Mouse (Mus musculus) adrenal gland, postnatal 36 days (tissue): Measurements from ENCODE around the gene Gm48552. TPM values are rescaled to one million over a fixed set of nuclear protein-coding genes. Genes with fewer than 3 reads are reported as not detected.
A peak's percentile ranks its signal among the peaks of the same experiment; 100 is the strongest.

ENCODE experiments used
- DNase-seq, 2 experiments: peaks; one replicate each; pipeline ENCODE4 v3.0.0; 2021; ENCODE audit warnings: mixed read lengths in 1 of 2
- total RNA-seq, 2 experiments: library from RNA; stranded (reverse); gene quantifications; 2 replicates each; pipeline ENCODE4 v1.2.3; 2021

Gm48552 gene
- total RNA-seq, 2 experiments from 2014 or later, result 1.5 TPM; not detected in 1

DNA sequence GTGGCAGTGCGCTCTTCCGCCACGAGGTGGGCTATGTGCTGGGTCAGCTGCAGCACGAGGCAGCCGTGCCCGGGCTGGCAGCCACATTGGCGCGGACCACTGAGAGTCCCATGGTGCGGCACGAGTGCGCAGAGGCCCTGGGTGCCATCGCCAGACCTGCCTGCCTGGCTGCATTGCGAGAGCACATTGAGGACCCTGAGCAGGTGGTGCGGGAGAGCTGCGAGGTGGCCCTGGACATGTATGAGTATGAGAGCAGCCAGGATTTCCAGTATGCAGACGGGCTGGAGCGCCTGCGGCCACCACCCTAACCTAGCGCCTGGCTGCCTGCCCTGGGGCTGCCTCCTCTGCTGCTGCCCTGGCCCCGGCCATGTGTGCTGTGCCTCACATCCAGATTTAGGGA is 1.1 kb upstream of the Gm48552 start:
- no peak for DNase-seq

DNA sequence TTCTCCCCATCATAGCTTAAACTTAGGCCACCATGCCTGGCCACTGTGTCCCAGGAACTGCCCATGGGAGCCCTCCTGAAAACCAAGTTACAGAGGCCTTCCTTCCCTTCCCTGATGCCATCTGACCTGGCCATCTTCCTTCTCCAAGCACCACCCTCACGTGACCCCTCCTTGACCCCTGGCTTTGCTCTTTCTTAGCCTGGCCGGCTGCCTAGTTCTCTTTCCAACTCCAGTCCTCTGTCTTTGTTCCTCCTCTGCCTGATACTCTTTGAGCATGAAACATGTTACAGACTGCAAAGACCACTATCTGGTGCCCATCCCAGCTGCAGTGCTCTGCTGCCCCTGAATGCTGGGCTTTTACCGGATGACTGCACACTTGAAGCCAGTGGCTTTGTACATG is 568 bp downstream of the Gm48552 start:
- peak; percentile 72 to 79 for DNase-seq

DNA sequence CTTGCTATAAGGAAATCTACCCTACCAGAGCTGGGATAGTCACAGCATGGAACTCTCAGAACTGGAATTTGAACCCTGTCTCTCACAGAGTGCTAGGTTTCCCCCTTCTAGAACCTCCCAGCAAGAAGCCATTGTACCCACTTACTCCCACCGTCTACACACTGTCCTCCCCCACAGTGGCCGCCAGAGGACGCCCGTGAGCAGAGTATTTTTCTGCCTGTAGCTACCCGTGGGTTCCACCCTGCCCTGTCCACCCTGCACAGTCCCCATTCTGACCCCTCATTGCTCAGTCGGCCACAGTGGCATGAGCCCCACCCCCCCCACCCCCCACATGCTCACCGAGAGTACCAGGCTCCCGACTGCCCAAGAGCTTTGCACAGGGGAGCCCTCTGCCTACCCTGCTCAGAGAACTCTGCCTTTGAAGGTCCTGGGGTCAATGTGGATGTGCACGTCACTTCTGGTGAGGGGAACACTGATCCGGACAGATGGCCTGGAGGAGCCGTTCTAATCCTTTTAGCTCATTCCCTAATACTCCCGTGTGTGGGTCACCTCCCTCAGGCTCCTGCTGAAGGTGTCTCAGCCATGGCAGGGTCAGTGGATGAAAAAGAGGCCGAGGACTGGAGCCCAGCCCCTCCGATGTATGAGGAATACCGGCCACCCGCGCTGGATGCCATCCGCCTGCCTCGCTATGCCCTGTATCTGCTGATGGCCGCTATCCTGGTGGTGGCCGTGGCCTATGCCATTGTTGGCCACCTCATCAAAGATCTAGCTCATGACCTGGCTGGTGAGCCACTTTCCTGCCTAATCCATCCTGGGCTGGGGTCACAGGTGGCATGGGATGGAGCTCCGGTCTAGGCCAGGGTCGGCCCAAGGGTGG is 1.2 kb downstream of the Gm48552 start:
- peak; percentile 82 for DNase-seq

DNA sequence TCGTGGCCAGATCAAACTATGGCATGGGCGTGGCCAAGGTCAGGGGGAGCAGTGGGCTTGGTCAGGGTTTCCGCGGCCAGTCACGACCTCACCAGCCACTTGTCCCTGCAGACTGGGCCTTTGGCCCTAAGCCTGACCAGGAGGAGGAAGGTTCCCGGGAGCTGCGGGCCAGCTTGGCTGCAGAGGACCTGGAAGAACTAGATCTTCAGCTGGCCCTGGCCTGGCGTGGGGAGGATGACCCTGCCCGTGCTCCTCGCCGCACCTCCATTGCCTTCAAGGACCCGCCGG is 1.8 kb downstream of the Gm48552 start:
- no peak for DNase-seq

DNA sequence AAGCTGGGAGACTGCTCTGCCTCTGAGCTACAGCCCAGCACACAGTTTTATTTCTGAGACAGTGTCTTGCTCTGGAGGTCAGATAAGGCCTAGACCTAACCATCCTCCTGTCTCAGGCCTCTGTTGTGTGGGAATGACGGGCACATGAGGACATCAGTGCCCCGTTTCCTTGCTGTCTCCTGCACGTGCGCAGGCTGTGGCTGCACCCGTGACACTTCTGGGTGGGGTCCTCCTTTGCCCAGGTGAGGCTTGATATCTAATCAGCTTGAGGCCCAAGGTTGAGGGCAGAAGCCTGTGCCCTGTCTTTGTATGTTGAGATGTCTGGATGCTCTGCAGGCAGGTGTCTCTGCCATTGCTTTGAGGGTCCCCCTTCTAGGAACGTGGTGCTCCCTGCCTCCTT is 3.5 kb downstream of the Gm48552 start:
- DNase-seq, result no peak

DNA sequence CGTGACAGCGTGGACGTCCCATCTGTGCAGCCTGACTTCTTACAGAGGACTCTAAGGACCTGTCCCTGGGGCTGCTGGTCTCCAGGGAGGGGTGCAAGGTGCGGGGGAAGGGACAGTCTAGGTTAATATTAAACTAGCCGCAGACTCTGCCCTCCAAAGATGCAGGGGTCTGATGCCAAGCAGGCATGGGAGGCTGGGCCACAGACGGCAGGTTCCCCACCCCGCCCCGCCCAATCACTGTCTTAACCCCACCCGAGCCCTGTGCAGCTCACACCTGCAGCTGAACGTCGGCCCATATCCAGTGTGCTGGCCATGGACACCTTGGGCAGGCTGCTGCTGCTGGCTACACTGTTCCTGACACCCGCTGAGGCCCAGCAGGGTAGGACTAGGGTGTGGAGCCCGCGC is 4.0 kb downstream of the Gm48552 start, which contains the start of gene Smim24:
TSS of gene Smim24 (plus strand) at position 271 of the 405 bp plus-strand sequence.
- no peak for DNase-seq

DNA sequence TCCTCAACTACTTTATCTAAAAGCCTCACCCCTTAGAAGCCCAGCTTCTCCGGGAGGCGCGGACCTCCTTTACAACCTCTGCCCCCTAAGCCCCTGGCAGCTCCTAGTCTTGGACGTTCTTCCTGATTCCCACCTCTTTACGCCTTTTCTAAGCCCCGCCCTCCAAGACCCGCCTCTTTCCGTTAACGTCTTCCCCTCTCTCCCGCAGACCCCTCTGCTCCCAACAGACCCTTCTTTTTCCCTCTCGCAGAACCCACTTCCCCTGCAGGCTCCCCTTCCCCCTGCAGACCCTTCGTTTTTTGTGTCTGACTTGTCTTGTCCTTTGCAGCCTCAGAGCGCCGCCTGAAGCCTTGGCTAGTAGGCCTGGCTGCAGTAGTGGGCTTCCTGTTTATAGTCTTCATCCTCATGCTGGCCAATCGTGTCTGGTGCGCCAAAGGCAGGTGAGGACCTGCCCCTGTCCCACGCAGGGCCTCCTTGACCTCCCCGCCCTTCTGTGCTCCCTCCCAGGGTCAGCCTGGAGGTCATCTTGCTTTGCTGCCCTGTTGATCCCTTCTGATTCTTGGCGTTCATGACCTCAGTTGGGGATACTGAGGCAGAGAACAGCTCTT is 4.8 kb downstream of the Gm48552 start:
- DNase-seq, result no peak

DNA sequence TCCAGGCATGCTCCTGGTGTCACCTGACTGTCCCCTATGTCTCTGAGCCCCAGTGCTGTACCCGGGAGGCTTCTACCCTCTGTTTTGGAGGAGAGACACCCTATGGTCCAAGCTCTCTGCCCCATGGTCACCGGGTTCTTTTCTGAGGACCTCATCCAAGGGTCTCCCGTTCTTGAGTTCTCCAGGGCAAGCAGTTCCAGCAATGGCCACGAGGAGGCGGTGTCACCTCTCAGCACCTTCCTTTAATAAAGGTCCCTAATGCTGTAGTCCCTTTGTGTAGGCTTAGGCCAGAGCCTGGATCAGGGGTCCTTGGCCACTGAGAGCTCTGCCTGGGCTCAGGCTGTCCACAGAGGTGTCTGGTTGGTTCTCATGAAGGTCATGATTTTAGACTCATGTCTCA is 6.3 kb downstream of the Gm48552 start:
- DNase-seq, result peak; percentile 55 to 70

DNA sequence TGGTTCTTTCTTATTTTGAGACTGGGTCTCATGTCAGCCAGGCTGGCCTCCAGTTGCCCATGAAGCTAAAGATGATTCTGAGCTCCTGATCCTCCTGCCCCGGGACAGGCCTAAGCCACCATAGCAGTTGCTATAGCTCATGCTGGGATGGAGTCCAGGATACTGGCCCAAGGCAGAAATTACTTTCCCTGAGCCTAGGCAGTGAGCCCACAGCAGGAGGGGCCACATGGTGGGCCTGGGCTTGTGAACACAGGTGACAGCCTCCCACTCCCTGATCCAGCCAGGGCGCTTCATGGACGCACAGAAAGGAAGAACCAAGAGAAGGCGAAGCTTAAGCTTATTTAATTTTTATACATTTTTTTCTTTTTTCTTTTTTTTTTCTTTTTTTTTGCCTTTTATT is 7.1 kb downstream of the Gm48552 start:
- no peak for DNase-seq

DNA sequence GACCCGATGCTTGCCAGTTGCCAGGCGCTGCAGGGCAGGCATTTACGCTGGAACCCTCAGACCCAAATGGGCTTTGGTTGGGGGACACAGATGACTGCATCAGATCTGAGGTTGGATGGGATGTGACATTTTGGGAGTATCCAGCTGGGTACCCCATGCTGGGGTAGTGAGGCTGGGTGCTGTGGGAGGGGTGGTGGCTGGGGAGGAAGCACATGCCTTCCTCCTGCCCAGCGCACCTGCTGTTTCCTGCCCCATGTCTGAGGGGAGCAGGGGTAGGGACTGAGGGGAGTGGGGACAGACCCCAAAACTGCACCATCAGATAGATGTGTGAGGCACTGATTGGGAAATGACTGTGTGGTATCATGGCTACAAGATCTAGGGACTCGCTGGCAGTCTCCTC is 7.9 kb downstream of the Gm48552 start:
- no peak for DNase-seq

DNA sequence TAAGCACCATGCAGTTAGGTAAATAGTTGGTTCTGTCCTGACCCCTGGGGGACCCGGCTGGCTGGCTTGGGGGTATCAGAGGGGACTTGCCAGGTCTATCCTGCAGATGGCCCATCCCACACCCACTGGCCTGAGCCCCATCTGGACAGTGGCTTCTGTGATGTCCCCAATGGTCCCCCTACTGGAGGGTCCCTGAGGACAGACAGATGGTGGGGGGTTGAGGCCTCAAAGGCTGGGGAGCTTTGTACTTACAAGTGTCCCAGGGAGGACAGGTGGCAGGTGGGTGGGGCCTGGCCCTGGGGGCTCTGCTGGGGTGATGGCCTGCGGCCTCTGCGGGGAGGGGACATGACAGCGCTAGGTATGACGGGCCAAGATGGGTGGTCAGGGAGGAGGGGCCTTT is 10.5 kb downstream of the Gm48552 start:
- DNase-seq, result peak in 1 of 2 experiments; percentile 5

DNA sequence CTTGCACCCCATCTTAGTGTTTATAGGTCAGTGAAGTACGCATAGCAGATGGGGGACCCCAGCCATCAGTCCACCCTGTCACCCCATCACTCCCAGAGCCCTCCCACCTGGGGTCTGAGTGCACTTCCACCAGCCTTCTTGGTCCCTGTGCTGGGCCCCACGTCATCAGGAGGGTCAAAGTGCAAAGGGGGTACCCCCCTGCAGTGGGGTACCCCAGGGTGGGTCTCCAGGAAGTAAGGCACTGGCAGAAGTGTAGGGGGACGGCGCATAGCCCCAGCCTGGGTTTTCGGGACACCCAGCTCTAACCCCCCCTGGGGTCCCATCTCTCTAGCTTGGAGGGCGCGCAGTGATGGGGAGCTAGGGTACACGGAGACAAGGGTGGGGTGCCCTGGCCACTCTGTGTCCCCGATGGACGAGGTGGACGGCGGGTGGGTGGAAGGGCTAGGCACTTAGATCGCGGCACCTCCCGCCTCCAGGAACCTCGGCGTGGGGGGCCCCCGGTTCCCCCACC is 11.0 kb downstream of the Gm48552 start:
- DNase-seq, result no peak

DNA sequence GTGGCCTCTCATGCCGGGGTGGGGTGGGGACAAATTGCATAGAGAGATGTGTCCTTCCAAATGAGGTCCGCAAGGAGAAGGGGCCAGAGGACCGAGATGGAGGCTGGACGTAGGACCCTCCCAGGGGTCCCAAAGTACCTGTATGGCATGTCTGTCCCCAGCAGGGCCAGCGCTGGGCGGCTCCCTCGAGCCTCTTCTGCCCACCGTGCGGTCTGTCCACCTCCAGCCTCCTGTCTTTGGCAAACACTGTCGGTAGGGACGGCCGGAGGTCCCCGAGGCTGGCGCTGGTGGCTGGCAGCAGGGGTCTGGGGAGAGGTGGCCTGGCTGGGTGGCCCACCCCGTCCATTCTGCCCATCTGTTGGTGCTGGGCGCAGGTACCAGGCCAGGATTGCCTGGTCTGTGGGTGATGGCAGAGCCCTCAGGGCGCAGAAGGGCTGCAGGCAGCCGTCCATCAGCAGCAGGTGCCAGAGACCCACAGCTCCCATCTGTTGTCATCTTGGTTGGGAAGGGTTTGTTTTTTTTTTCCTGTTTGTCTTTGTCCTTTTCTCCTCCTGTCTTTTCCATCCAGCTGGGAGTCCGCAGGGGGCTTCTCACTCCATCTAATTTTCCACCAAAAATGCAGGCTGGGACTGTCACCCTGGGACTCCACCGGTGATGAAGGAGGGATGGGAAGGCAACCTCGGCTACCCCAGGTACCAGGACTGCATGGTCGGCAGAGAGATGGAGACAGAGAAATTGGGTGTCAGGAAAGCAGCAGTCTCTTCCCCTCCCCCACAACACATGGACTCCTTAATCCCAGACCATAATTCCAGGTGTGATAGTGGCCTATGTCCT is 11.8 kb downstream of the Gm48552 start:
- DNase-seq, result no peak

DNA sequence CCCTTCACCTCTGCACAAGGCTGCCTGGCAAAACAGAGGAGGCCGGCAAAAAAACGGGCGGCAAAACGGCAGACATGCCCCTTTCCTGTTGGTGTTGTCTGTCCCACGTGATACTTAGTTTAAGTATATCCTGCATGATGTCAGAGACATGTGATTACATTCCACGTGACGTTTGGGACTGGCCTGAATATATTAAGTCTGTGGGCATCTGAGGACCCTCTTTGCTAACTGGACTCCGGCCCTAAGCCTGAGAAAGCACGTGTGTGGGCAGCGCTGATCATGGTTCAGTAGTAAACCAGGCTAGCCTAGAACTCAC is 12.4 kb downstream of the Gm48552 start:
- no peak for DNase-seq

DNA sequence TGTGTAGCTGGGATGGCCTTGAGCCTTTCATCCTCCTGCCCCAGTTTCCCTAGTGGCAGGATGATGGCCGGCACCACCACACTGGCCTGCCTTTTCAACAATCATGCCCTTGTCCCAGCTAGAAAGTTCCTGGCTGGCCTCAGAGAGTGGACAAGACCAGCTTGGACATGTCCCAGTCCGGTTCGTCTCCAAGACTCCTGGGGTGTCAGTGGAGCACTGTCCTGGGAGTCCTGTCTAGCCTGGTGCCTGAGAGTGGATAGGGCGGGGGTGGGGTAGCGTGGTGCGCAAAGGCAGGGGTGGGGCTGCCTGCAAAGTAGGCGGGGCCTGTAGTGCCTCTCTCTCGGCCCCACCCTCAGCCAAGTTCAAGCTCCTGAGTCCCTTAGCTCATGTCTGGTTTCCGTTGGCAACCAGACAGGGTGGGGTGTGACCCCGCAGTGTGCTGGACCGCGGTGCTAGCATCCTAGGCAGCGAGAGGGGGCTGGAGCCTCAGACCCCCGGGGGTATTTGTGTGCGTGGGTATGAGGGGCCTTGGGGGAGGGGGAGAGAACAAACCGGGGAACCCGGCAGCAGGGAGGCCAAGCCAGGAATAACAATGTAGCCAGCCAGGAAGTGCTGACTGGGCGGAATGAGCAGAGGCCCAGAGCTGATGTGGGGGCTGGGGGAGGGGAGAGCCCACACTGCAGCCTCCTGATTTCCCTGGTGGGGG is 12.9 kb downstream of the Gm48552 start:
- DNase-seq, result peak; percentile 55 to 76

DNA sequence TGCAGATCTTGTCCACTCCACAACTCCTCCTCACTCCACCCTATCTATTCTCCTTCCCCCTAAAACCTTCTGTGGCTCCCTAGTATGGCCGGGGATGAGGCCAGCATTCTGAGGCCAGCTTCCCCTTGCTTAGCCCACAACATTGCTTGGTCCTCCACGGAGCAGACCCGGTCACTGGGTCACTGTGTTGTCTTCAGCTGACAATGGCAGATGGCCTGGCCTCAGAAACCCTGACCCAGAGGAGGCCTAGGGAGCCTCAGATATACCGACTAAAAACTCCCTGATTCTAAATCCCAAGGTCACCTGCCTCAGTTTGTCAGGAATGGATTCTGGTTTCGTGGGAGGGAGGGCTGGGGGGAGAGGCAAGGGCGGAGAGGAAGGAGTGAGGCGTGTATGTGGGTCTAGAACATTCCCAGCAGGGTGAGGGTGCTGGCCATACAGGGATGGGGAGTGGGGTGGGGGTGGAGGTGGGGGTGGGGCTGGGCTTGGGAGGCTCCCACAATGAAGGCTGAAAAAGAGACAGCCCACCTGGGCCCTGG is 13.5 kb downstream of the Gm48552 start:
- no peak for DNase-seq

DNA sequence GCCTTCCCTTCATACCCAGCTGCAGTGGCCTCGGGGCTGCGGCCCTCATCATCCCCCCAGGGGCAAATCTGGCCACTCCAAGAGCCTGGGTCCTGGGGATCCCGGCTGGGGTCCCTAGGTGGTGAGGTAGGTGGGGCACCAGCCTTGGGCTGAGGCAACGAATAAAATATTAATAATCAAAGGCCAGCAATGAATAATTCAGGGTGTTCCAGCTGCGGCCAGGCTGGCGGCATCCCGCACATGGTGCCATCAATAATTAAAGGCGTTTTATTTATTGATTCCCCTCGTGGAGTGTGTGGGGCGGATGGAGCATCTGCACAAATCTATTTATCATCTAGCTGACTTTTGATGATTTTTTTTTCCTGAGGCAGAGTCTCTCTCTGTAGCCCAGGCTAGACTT is 14.7 kb downstream of the Gm48552 start:
- DNase-seq, result no peak

DNA sequence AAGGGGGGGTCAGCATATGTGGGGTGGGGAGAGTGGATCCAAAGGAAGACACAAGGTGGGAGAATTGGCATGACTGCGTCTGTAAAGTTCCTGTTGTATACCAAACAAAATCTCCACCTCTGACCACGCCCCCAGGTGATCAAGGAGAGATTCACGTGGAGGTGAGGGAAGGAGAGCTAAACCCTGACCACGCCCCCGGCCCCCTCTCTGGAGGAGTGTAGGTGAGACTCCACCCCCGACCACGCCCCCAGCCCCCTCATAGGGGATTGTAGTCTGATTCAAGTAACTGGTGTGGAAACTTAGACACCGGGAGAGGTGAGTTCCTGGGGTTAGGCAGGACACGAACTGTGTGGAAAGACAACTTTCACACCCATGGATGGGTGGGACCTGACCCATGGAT is 15.3 kb downstream of the Gm48552 start:
- no peak for DNase-seq

DNA sequence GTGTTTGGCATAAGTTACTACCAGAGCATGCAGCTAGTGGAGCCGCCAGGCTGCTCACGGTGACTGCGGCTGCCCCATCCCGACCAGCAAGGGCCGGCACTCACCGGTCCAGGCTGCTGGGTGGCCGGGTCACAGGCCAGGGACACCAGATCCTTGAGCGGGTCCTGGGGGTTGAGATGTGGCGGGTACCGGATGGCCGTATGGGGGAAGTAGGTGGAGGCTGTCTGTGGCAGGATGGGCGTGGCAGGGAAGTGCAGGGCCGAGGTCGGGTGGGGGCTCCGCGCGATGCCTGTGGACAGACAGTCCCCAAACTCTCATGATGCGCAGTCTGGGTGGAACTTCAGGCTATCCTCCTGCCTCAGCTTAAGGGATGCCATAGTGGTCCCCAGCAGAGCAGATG is 15.9 kb downstream of the Gm48552 start:
- DNase-seq, result peak in 1 of 2 experiments; percentile 38

DNA sequence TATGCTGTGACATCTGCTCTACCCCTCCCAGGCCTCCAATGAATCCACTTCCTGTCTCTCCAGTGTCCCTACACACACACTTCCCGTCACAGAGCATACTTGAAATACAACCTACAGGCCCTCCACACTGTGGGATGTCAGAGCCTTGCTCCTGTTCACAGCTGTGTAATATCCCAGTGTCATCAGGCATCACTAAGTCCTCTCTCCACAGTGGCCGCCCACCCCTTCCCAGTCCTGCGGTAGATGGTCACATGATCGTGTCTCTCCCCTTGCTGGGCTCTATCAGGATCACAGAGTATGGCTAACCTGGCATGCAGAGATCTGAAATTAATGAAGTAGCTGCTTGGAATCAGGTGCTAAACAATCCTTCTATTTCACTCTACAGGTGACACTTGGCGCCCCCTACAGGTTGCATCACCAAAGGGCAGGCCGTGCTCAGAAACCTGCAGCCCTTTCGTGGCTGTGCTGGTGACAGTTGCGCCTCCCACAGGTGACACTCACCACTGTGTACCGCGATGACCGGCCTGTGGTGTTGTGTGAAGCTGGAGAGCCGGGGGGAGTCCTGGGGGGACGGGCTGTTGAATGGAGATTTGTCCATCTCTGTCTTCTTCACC is 16.9 kb downstream of the Gm48552 start:
- DNase-seq, result peak; percentile 65 to 70
